Mouse (Mus musculus): ENCODE measurements at regions not wholly inside any gene's neighbourhood (a gene's known extent, or its start where the extent isn't known, plus 50 kb on each side); places are given as distances from the start of the nearest gene placed in this dataset.
"Not testable (repeated sequence)": the region's sequence is repeated elsewhere in the genome, so short reads cannot be mapped to it uniquely, and the experiment has no call there.

- TF ChIP-seq CTCF (conservative IDR thresholded peaks at IDR 0.05 in 1 of 2, IDR thresholded peaks at IDR 0.05 in 1 of 2; ENCODE audit: low read depth in 2 of 2, low read length in 2 of 2); EP300 (IDR thresholded peaks at IDR 0.05; ENCODE audit: low read length); RAD21 (IDR thresholded peaks at IDR 0.05; ENCODE audit: low read depth, low read length); HCFC1 (IDR thresholded peaks at IDR 0.05; ENCODE audit: low read depth, low read length); TBP (conservative IDR thresholded peaks at IDR 0.05; ENCODE audit: low read depth, low read length); GABPA (IDR thresholded peaks at IDR 0.05; ENCODE audit: insufficient replicate concordance, low read depth, low read length); SMC3 (IDR thresholded peaks at IDR 0.05; ENCODE audit: low read depth, low read length); MAX (IDR thresholded peaks at IDR 0.05; ENCODE audit: low read length); POLR2A (IDR thresholded peaks at IDR 0.05; ENCODE audit: low read depth, low read length): not testable (repeated sequence)
Measured at GRCm38 (mm10) chr10:117497082-117497481, 117.3 kb upstream of the Cpsf6 start.

Measured in CH12.LX (cell line).